Mouse (Mus musculus): ENCODE results near the gene Scube1.

Scube1 gene

GRCm38 (mm10) chr15:83563857-83564651, 160.8 kb downstream of the Scube1 start:
- no peak for DNase-seq

- no peak for DNase-seq
These were observed 161.4 kb downstream of the Scube1 start, which contains the start of the genes Tspo and Mcat for GRCm38 (mm10) chr15:83563327-83563856. Tspo (plus strand) TSS chr15:83563592. Mcat (minus strand) TSS chr15:83563787.

GRCm38 (mm10) chr15:83562626-83563270, 162.1 kb downstream of the Scube1 start:
- no peak for DNase-seq

- no peak for DNase-seq
These were observed 163.8 kb downstream of the Scube1 start for GRCm38 (mm10) chr15:83560941-83561477.

GRCm38 (mm10) chr15:83555161-83555974, 169.5 kb downstream of the Scube1 start:
- DNase-seq = peak; percentile 81

All from cerebellum, adult 11 months (tissue).